Mouse (Mus musculus) spleen, adult 2 months (tissue): ENCODE results near the gene Gm10961.
"Not testable (repeated sequence)": the region's sequence is repeated elsewhere in the genome, so short reads cannot be mapped to it uniquely, and the experiment has no call there.

Experiments
- CTCF ChIP-seq: fragments of 200-500 bp; IDR thresholded peaks from 2 replicates; pipeline ENCODE4 v1.5.1; 2011; ENCODE audit warnings: mild to moderate bottlenecking, inconsistent platforms; ENCODE audit not compliant: insufficient read depth, insufficient read length, insufficient replicate concordance; ENCODE audit errors: extremely low read depth
- POLR2A ChIP-seq: fragments of 200-500 bp; IDR thresholded peaks from 2 replicates; pipeline ENCODE4 v1.6.1; 2011; ENCODE audit warnings: low read depth, low read length, inconsistent platforms

- not testable (repeated sequence) for TF ChIP-seq POLR2A, CTCF
These were observed 19.2 kb downstream of the Gm10961 start for GRCm38 (mm10) chr3:107650276-107650675.
